Mouse (Mus musculus) myocyte (in vitro differentiated cells): Measurements from ENCODE around the gene Ltbp4. TPM values are rescaled to one million over a fixed set of nuclear protein-coding genes. Genes with fewer than 3 reads are reported as not detected.

Experiments
- H3K27me3 ChIP-seq: one replicate; pipeline ENCODE4 v1.6.1; 2011; ENCODE audit not compliant: control insufficient read depth, insufficient read depth, insufficient read length
- H3K36me3 ChIP-seq: one replicate; pipeline ENCODE4 v1.6.1; 2011; ENCODE audit not compliant: control insufficient read depth, insufficient read depth
- H3K4me2 ChIP-seq: one replicate; pipeline ENCODE4 v1.6.1; 2011; ENCODE audit warnings: low read depth, control low read depth
- H3K4me3 ChIP-seq: one replicate; pipeline ENCODE4 v1.5.1; 2011; ENCODE audit warnings: mild to moderate bottlenecking, control low read depth, moderate library complexity
- H3K79me2 ChIP-seq: one replicate; pipeline ENCODE4 v1.6.1; 2011; ENCODE audit not compliant: control insufficient read depth, insufficient read depth
- H3ac ChIP-seq: one replicate; pipeline ENCODE4 v1.6.1; 2011; ENCODE audit not compliant: control insufficient read depth, insufficient read length
- CEBPB ChIP-seq: IDR thresholded peaks from 2 replicates; pipeline ENCODE4 v1.6.1; 2011; ENCODE audit warnings: mild to moderate bottlenecking, moderate library complexity; ENCODE audit not compliant: poor library complexity, insufficient read depth, severe bottlenecking
- E2F4 ChIP-seq: IDR thresholded peaks from one replicate; pipeline ENCODE4 v1.6.1; 2011; ENCODE audit warnings: mild to moderate bottlenecking, control low read depth, moderate library complexity; ENCODE audit not compliant: insufficient read depth
- MAX ChIP-seq: IDR thresholded peaks from one replicate; pipeline ENCODE4 v1.6.1; 2011; ENCODE audit warnings: low read depth, mild to moderate bottlenecking, control low read depth
- MYOD1 ChIP-seq, 3 experiments: IDR thresholded peaks; one replicate each; pipeline ENCODE4 v1.6.1; 2011; ENCODE audit warnings: control low read depth in 2 of 3, low read depth in 2 of 3, mild to moderate bottlenecking in 2 of 3, moderate library complexity in 1 of 3; ENCODE audit not compliant: insufficient read length in 2 of 3, control insufficient read depth in 1 of 3
- MYOG ChIP-seq, 3 experiments: IDR thresholded peaks; one replicate each; pipeline ENCODE4 v1.6.1; 2011; ENCODE audit warnings: control low read depth in 2 of 3, low read depth in 2 of 3, mild to moderate bottlenecking in 2 of 3; ENCODE audit not compliant: insufficient read length in 2 of 3, control insufficient read depth in 1 of 3, insufficient read depth in 1 of 3
- POLR2A ChIP-seq: IDR thresholded peaks from one replicate; pipeline ENCODE4 v1.6.1; 2011; ENCODE audit warnings: low read depth, mild to moderate bottlenecking, control low read depth, moderate library complexity; ENCODE audit not compliant: insufficient read length
- POLR2AphosphoS2 ChIP-seq: IDR thresholded peaks from one replicate; pipeline ENCODE4 v1.6.1; 2011; ENCODE audit warnings: low read depth, control low read depth; ENCODE audit not compliant: insufficient read length
- REST ChIP-seq: IDR thresholded peaks from one replicate; pipeline ENCODE4 v1.6.1; 2011; ENCODE audit warnings: mild to moderate bottlenecking, control low read depth, moderate library complexity; ENCODE audit not compliant: insufficient read depth, insufficient read length
- SRF ChIP-seq: IDR thresholded peaks from one replicate; pipeline ENCODE4 v1.6.1; 2011; ENCODE audit warnings: low read depth; ENCODE audit not compliant: control insufficient read depth, insufficient read length
- TCF12 ChIP-seq: IDR thresholded peaks from one replicate; pipeline ENCODE4 v1.6.1; 2011; ENCODE audit warnings: mild to moderate bottlenecking, control low read depth; ENCODE audit not compliant: poor library complexity, insufficient read depth, severe bottlenecking
- TCF3 ChIP-seq: IDR thresholded peaks from one replicate; pipeline ENCODE4 v1.6.1; 2011; ENCODE audit warnings: low read depth, control low read depth; ENCODE audit not compliant: insufficient read length
- USF1 ChIP-seq: IDR thresholded peaks from one replicate; pipeline ENCODE4 v1.6.1; 2011; ENCODE audit warnings: low read depth, mild to moderate bottlenecking, control low read depth, moderate library complexity
- polyA plus RNA-seq: library from polyadenylated mRNA; unstranded; fragments of >200 nt; fragmentation: generic; extraction: Trizol; gene quantifications from one replicate; pipeline ENCODE4 v1.2.1, GENCODE M21; 2012; ENCODE audit warnings: missing spikeins

Ltbp4 gene
- polyA plus RNA-seq, 1 experiment, result 32.5 TPM

GRCm38 (mm10) chr7:27273739-27274351, 63.6 kb downstream of the Ltbp4 start:
- no peak for TF ChIP-seq TCF12
- TF ChIP-seq POLR2AphosphoS2, result no peak
- TF ChIP-seq CEBPB, result no peak
- TF ChIP-seq MYOG (IDR thresholded peaks at IDR 0.05; ENCODE audit: control insufficient read depth in 1 of 3, insufficient read depth in 1 of 3, insufficient read length in 2 of 3, low read depth in 2 of 3), result no peak
- TF ChIP-seq MAX, result no peak
- no peak for TF ChIP-seq TCF3
- no peak for TF ChIP-seq SRF
- no peak for TF ChIP-seq E2F4
- peaks cover 7% of the 10 kb centered on the region for H3K36me3 ChIP-seq
- H3K4me3 ChIP-seq, result no peak overlapping the region
- H3K27me3 ChIP-seq, result no peaks in the 10 kb centered on the region
- H3ac ChIP-seq, result no peak overlapping the region
- H3K79me2 ChIP-seq, result no peaks in the 10 kb centered on the region
- no peak overlapping the region for H3K4me2 ChIP-seq

- H3K79me2 ChIP-seq, result no peaks in the 10 kb centered on the region
- no peak overlapping the region for H3K4me2 ChIP-seq
- H3K27me3 ChIP-seq, result no peaks in the 10 kb centered on the region
- H3K36me3 ChIP-seq, result no peaks in the 10 kb centered on the region
- no peak for TF ChIP-seq POLR2A
- TF ChIP-seq SRF, result no peak
- no peak for TF ChIP-seq MAX
- no peak for TF ChIP-seq TCF3
- no peak for TF ChIP-seq TCF12
- TF ChIP-seq CEBPB, result no peak
- TF ChIP-seq USF1, result no peak
- no peak for TF ChIP-seq REST
- TF ChIP-seq POLR2AphosphoS2, result no peak
- TF ChIP-seq E2F4, result no peak
- TF ChIP-seq MYOD1 (IDR thresholded peaks at IDR 0.05; ENCODE audit: control insufficient read depth in 1 of 3, insufficient read length in 2 of 3, low read depth in 2 of 3), result no peak
- no peak for TF ChIP-seq MYOG (IDR thresholded peaks at IDR 0.05; ENCODE audit: control insufficient read depth in 1 of 3, insufficient read depth in 1 of 3, insufficient read length in 2 of 3, low read depth in 2 of 3)
- H3ac ChIP-seq, result no peak overlapping the region
- no peak overlapping the region for H3K4me3 ChIP-seq
These were observed 66.1 kb downstream of the Ltbp4 start for GRCm38 (mm10) chr7:27271423-27271822.

DNA sequence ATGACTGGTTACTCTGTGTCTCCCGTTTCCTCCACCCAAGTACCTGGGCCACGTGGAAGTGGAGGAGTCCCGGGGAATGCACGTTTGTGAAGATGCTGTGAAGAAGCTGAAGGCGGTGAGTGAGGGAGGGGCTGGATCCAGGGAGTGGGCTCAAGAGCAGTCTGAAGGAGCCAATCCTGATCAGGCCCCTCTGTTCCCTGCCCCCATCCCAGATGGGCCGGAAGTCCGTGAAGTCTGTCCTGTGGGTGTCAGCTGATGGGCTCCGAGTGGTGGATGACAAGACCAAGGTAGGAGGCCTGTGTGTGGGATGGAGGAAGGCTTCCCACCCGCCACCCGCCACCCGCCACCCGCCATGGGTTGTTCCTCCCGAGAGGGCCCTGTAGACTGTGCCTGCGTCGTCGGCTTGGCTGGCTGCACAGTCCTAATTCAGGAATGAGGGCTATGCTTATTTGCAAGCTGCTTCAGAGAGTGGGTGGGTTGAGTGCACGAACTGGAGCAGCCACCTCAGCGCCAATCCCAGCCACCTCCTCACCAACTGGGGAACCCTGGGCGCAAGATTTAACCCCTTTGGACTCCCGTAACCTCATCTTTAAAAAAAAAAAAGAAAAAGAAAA, 70.9 kb downstream of the Ltbp4 start:
- Histone ChIP-seq H3K27me3 (no peaks in the 10 kb centered on the region), H3ac (no peak overlapping the region), H3K36me3 (peaks cover 4% of the 10 kb centered on the region), H3K4me3 (no peak overlapping the region), H3K79me2 (no peaks in the 10 kb centered on the region), H3K4me2 (no peak overlapping the region)
- no peak for TF ChIP-seq CEBPB
- TF ChIP-seq REST, result no peak
- TF ChIP-seq TCF12, result no peak
- TF ChIP-seq MYOG (IDR thresholded peaks at IDR 0.05; ENCODE audit: control insufficient read depth in 1 of 3, insufficient read depth in 1 of 3, insufficient read length in 2 of 3, low read depth in 2 of 3), result no peak
- no peak for TF ChIP-seq TCF3
- no peak for TF ChIP-seq MAX
- TF ChIP-seq SRF, result no peak
- TF ChIP-seq MYOD1 (IDR thresholded peaks at IDR 0.05; ENCODE audit: control insufficient read depth in 1 of 3, insufficient read length in 2 of 3, low read depth in 2 of 3), result no peak
- TF ChIP-seq POLR2AphosphoS2, result no peak
- TF ChIP-seq USF1, result no peak

DNA sequence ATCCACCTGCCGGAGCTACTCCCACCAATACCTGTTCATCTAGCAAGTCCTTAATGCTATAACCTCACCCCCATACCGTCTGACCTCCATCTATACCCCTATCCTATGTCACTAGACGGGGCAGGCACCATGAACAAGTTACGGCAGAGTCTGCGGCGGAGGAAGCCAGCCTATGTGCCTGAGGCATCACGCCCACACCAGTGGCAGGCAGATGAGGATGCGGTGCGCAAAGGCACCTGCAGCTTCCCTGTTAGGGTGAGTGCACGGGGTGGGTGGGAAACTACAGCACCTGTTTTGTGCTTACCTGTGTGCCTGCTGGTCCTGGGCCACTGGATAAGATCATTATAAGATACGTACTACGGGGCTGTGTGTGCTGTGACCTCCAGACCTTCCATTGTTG, 72.7 kb downstream of the Ltbp4 start:
- Histone ChIP-seq H3K4me3 (no peak overlapping the region), H3K27me3 (no peaks in the 10 kb centered on the region), H3K36me3 (peaks cover 4% of the 10 kb centered on the region)

More for the DNA sequence above, 72.7 kb downstream of the Ltbp4 start:
- no peak overlapping the region for H3K4me2 ChIP-seq
- peaks cover 6% of the 10 kb centered on the region for H3K79me2 ChIP-seq
- no peak for TF ChIP-seq TCF3
- TF ChIP-seq POLR2AphosphoS2, result peak; percentile 72
- TF ChIP-seq MYOD1 (IDR thresholded peaks at IDR 0.05; ENCODE audit: control insufficient read depth in 1 of 3, insufficient read length in 2 of 3, low read depth in 2 of 3), result no peak
- TF ChIP-seq TCF12, result no peak
- no peak for TF ChIP-seq MAX
- H3ac ChIP-seq, result no peak overlapping the region
